Mouse (Mus musculus): Measurements from ENCODE around the gene Fam196a. TPM values are rescaled to one million over a fixed set of nuclear protein-coding genes. Genes with fewer than 3 reads are reported as not detected.

Fam196a gene
- polyA plus RNA-seq, 1 experiment: not detected

GRCm38 (mm10) chr7:134931886-134932285 is 6.3 kb downstream of the Fam196a start:
- TF ChIP-seq GATA1 (IDR thresholded peaks at IDR 0.05; ENCODE audit: low read length) (no peak), TAL1 (IDR thresholded peaks at IDR 0.05; ENCODE audit: low read length) (no peak)
- H3K4me3 ChIP-seq (replicated peaks): no peak overlapping the region
- no peaks in the 10 kb centered on the region for H3K9me3 ChIP-seq (ENCODE audit: control insufficient read depth, low read length)
- H3K27me3 ChIP-seq (ENCODE audit: control insufficient read depth): peaks cover 6% of the 10 kb centered on the region
- no peaks in the 10 kb centered on the region for H3K36me3 ChIP-seq (ENCODE audit: control insufficient read depth)
- no peaks in the 10 kb centered on the region for H3K4me1 ChIP-seq (ENCODE audit: control insufficient read depth)

GRCm38 (mm10) chr7:134901992-134902391 is 36.2 kb downstream of the Fam196a start:
- no peaks in the 10 kb centered on the region for H3K36me3 ChIP-seq (ENCODE audit: control insufficient read depth)
- H3K4me3 ChIP-seq (replicated peaks): no peak overlapping the region
- no peaks in the 10 kb centered on the region for H3K9me3 ChIP-seq (ENCODE audit: control insufficient read depth, low read length)
- H3K27me3 ChIP-seq (ENCODE audit: control insufficient read depth): no peaks in the 10 kb centered on the region
- no peaks in the 10 kb centered on the region for H3K4me1 ChIP-seq (ENCODE audit: control insufficient read depth)
- TF ChIP-seq GATA1 (IDR thresholded peaks at IDR 0.05; ENCODE audit: low read length) (no peak), TAL1 (IDR thresholded peaks at IDR 0.05; ENCODE audit: low read length) (no peak)

- Histone ChIP-seq H3K4me3 (replicated peaks) (no peak overlapping the region), H3K9me3 (ENCODE audit: control insufficient read depth, low read length) (no peaks in the 10 kb centered on the region), H3K36me3 (ENCODE audit: control insufficient read depth) (no peaks in the 10 kb centered on the region), H3K27me3 (ENCODE audit: control insufficient read depth) (no peaks in the 10 kb centered on the region), H3K4me1 (ENCODE audit: control insufficient read depth) (no peaks in the 10 kb centered on the region)
- no peak for TF ChIP-seq GATA1 (IDR thresholded peaks at IDR 0.05; ENCODE audit: low read length)
- no peak for TF ChIP-seq TAL1 (IDR thresholded peaks at IDR 0.05; ENCODE audit: low read length)
Measured at GRCm38 (mm10) chr7:134899462-134899861, 38.8 kb downstream of the Fam196a start.

GRCm38 (mm10) chr7:134894604-134895003 is 43.6 kb downstream of the Fam196a start:
- no peaks in the 10 kb centered on the region for H3K27me3 ChIP-seq (ENCODE audit: control insufficient read depth)
- H3K9me3 ChIP-seq (ENCODE audit: control insufficient read depth, low read length): no peaks in the 10 kb centered on the region
- H3K4me1 ChIP-seq (ENCODE audit: control insufficient read depth): no peaks in the 10 kb centered on the region
- no peak for TF ChIP-seq TAL1 (IDR thresholded peaks at IDR 0.05; ENCODE audit: low read length)
- no peak for TF ChIP-seq GATA1 (IDR thresholded peaks at IDR 0.05; ENCODE audit: low read length)
- H3K4me3 ChIP-seq (replicated peaks): no peak overlapping the region
- H3K36me3 ChIP-seq (ENCODE audit: control insufficient read depth): no peaks in the 10 kb centered on the region

- H3K9me3 ChIP-seq (ENCODE audit: control insufficient read depth, low read length): no peaks in the 10 kb centered on the region
- H3K4me3 ChIP-seq (replicated peaks): no peak overlapping the region
- no peak for TF ChIP-seq TAL1 (IDR thresholded peaks at IDR 0.05; ENCODE audit: low read length)
- no peak for TF ChIP-seq GATA1 (IDR thresholded peaks at IDR 0.05; ENCODE audit: low read length)
- no peaks in the 10 kb centered on the region for H3K27me3 ChIP-seq (ENCODE audit: control insufficient read depth)
- H3K4me1 ChIP-seq (ENCODE audit: control insufficient read depth): no peaks in the 10 kb centered on the region
- H3K36me3 ChIP-seq (ENCODE audit: control insufficient read depth): no peaks in the 10 kb centered on the region
Measured at GRCm38 (mm10) chr7:134892972-134893371, 45.3 kb downstream of the Fam196a start.

GRCm38 (mm10) chr7:134892449-134892871 is 45.8 kb downstream of the Fam196a start:
- no peaks in the 10 kb centered on the region for H3K27me3 ChIP-seq (ENCODE audit: control insufficient read depth)
- no peaks in the 10 kb centered on the region for H3K36me3 ChIP-seq (ENCODE audit: control insufficient read depth)
- no peak for TF ChIP-seq TAL1 (IDR thresholded peaks at IDR 0.05; ENCODE audit: low read length)
- H3K4me3 ChIP-seq (replicated peaks): no peak overlapping the region
- H3K9me3 ChIP-seq (ENCODE audit: control insufficient read depth, low read length): no peaks in the 10 kb centered on the region
- H3K4me1 ChIP-seq (ENCODE audit: control insufficient read depth): no peaks in the 10 kb centered on the region

- no peak for TF ChIP-seq TAL1 (IDR thresholded peaks at IDR 0.05; ENCODE audit: low read length)
- TF ChIP-seq GATA1 (IDR thresholded peaks at IDR 0.05; ENCODE audit: low read length): no peak
- H3K9me3 ChIP-seq (ENCODE audit: control insufficient read depth, low read length): no peaks in the 10 kb centered on the region
- no peak overlapping the region for H3K4me3 ChIP-seq (replicated peaks)
- no peaks in the 10 kb centered on the region for H3K4me1 ChIP-seq (ENCODE audit: control insufficient read depth)
- no peaks in the 10 kb centered on the region for H3K36me3 ChIP-seq (ENCODE audit: control insufficient read depth)
- no peaks in the 10 kb centered on the region for H3K27me3 ChIP-seq (ENCODE audit: control insufficient read depth)
Measured at GRCm38 (mm10) chr7:134883516-134883915, 54.7 kb downstream of the Fam196a start.

GRCm38 (mm10) chr7:134880431-134880830 is 57.8 kb downstream of the Fam196a start:
- no peak overlapping the region for H3K4me3 ChIP-seq (replicated peaks)
- no peaks in the 10 kb centered on the region for H3K27me3 ChIP-seq (ENCODE audit: control insufficient read depth)
- H3K4me1 ChIP-seq (ENCODE audit: control insufficient read depth): no peaks in the 10 kb centered on the region
- H3K9me3 ChIP-seq (ENCODE audit: control insufficient read depth, low read length): no peaks in the 10 kb centered on the region
- TF ChIP-seq GATA1 (IDR thresholded peaks at IDR 0.05; ENCODE audit: low read length) (no peak), TAL1 (IDR thresholded peaks at IDR 0.05; ENCODE audit: low read length) (no peak)
- no peaks in the 10 kb centered on the region for H3K36me3 ChIP-seq (ENCODE audit: control insufficient read depth)

GRCm38 (mm10) chr7:134878985-134879384 is 59.2 kb downstream of the Fam196a start:
- Histone ChIP-seq H3K4me1 (ENCODE audit: control insufficient read depth) (no peaks in the 10 kb centered on the region), H3K4me3 (replicated peaks) (no peak overlapping the region), H3K36me3 (ENCODE audit: control insufficient read depth) (no peaks in the 10 kb centered on the region), H3K27me3 (ENCODE audit: control insufficient read depth) (no peaks in the 10 kb centered on the region), H3K9me3 (ENCODE audit: control insufficient read depth, low read length) (no peaks in the 10 kb centered on the region)
- TF ChIP-seq TAL1 (IDR thresholded peaks at IDR 0.05; ENCODE audit: low read length) (no peak), GATA1 (IDR thresholded peaks at IDR 0.05; ENCODE audit: low read length) (no peak)

- H3K36me3 ChIP-seq (ENCODE audit: control insufficient read depth): no peaks in the 10 kb centered on the region
- H3K9me3 ChIP-seq (ENCODE audit: control insufficient read depth, low read length): no peaks in the 10 kb centered on the region
- TF ChIP-seq GATA1 (IDR thresholded peaks at IDR 0.05; ENCODE audit: low read length) (no peak), TAL1 (IDR thresholded peaks at IDR 0.05; ENCODE audit: low read length) (no peak)
- H3K4me1 ChIP-seq (ENCODE audit: control insufficient read depth): no peaks in the 10 kb centered on the region
- no peak overlapping the region for H3K4me3 ChIP-seq (replicated peaks)
- no peaks in the 10 kb centered on the region for H3K27me3 ChIP-seq (ENCODE audit: control insufficient read depth)
Measured at GRCm38 (mm10) chr7:134872981-134873380, 65.2 kb downstream of the Fam196a start.

All from erythroblast, embryonic 14.5 days (primary cell).